Mouse (Mus musculus) E14TG2a.4 (cell line): ENCODE results near the gene Klhl36.

ENCODE experiments used
- CTCF ChIP-seq: conservative IDR thresholded peaks from 2 replicates; pipeline ENCODE4 v1.5.1; 2014; ENCODE audit warnings: low read length
- NANOG ChIP-seq: IDR thresholded peaks from 2 replicates; pipeline ENCODE4 v1.6.1; 2014; ENCODE audit warnings: borderline replicate concordance, low read length, mixed read lengths
- POU5F1 ChIP-seq: IDR thresholded peaks from 2 replicates; pipeline ENCODE4 v1.6.1; 2014; ENCODE audit warnings: low read length, borderline replicate concordance

GRCm38 (mm10) chr8:119861706-119862389, at the start of gene Klhl36:
- TF ChIP-seq CTCF (no peak), POU5F1 (no peak), NANOG (no peak)
